Mouse (Mus musculus) thymus, postnatal 25 days (tissue): ENCODE measurements around the gene Gm42688.
A peak's percentile ranks its signal among the peaks of the same experiment; 100 is the strongest.

Source experiments
- DNase-seq: peaks from one replicate; pipeline ENCODE4 v3.0.0; 2022

The Gm42688 gene

DNA sequence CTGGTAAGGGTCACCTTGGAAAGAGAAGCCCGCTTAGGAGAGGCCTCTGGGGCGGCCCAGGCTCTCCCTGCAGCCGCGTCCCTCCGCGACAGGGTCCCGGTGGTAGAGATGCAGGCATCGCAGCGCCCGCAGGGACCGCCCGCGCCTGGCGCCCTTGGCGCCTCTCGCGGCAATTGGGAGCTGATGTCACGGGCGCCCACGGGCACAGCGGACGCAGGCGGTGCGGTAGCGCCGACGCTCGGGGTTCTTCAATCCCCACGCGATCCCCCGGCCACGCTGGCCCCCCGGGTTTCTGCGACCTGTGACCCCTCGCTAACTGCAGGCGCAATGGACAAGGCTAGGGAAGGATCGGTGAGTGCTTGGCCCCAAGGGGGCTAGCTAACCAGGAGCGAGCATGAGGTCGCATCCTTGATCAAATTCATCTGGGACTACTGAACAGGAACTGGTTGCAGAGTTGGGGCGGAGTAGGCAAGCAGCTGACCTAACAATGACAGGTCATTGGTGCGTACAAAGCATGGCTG lies 40.9 kb downstream of the Gm42688 start:
- no peak for DNase-seq

DNA sequence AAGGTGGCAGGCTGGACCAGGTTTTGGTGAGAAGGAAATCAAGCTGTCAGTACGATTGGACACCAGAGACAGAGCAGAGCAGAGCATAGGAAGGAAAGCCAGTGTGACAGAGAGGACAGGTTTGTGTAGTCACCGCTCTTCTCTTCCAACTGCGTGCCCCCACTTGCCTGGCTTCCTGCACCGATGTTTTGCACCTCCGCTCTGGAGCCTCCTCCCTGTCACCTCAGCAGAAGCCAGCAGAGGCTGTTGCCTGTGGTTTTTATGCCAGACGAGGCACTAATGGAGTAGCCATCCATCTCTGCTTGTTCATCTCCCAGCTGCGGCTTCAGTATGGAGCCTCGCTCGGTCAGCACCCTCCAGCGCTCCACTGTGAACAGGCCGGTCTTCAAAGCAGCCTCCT lies 41.5 kb downstream of the Gm42688 start:
- no peak for DNase-seq

DNA sequence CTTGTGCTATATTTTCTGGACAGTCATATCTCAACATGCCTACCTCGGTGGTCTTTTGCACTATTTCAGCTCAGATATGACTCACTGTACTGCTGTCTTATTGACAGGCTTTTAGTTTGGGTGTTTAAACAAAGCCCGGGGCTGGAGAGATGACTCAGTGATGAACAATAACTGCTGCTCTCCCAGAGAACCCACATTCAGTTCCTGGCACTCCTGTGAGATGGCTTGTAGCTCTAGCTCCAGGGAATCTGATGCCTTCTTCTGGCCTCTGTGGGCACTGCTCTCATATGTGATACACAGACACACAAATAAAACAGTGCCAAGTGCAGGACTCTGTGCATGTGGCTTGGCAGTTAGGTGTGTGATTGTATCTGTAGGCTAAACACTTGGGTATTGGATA lies 43.8 kb downstream of the Gm42688 start:
- no peak for DNase-seq

DNA sequence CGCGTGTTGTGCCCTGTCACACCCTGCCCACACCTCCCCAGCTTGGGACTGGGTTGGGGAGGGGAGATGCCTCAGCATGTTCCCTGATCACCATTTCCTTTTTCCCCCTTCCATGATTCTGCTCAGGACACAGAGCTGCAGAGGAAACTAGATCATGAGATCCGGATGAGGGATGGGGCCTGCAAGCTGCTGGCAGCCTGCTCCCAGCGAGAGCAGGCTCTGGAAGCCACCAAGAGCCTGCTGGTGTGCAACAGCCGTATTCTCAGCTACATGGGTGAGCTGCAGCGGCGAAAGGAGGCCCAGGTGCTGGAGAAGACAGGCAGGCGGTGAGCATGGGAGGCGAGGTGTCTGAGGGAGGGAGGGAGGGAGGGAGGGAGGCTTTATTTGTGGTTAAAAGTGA lies 44.4 kb downstream of the Gm42688 start:
- DNase-seq, result no peak

DNA sequence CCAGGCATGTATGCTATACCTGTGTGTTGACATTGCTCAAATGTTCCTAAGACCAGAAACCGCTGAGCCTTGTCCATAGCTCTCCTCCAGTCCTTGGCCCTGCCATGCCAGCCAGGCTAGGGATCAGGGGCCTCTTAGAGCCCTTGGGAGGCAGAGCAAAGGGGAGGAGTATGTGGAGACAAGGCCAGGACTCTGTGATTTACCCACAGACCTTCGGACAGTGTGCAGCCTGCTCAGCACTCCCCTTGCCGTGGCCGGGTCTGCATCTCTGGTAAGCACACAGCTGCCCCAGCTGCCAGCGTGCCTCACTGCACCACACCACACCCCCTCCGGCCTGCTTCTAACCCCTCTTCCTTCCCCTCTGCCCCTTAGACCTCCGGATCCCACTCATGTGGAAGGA lies 45.9 kb downstream of the Gm42688 start:
- DNase-seq, result no peak

DNA sequence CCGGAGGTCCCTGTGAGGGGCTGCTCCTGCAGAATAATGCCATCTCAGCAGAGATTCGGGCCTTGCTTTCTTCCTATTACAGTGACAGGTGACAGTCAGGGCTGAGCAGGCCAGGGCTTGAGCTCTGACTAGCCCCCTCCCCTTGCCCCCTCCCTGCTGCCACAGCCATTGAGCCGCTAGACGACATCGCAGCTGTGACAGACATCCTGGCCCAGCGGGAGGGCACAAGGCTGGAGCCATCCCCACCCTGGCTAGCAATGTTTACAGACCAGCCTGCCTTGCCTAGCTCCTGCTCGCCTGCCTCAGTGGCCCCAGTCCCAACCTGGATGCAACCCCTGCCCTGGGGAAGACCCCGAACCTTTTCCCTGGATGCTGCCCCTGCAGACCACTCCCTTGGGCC lies 50.3 kb downstream of the Gm42688 start:
- DNase-seq, result no peak

DNA sequence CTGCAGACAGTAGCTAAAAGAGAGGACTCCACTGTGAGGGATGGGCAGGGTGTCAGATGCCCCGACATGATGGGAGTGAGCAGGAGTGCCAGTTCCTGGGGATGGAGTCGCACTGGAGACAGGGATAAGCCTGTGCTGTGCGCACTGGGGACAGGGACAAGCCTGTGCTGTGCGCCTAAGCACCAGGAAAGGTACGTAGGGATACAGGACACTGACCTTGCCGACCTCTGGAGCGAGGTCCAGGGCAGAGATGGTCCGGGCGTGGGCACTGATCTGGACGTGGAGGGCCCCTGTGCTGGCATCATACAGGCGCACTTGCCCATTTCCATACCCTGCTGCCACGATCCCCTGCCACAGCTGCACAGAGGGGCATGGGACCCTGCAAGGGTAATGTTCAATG lies 51.6 kb downstream of the Gm42688 start:
- no peak for DNase-seq

DNA sequence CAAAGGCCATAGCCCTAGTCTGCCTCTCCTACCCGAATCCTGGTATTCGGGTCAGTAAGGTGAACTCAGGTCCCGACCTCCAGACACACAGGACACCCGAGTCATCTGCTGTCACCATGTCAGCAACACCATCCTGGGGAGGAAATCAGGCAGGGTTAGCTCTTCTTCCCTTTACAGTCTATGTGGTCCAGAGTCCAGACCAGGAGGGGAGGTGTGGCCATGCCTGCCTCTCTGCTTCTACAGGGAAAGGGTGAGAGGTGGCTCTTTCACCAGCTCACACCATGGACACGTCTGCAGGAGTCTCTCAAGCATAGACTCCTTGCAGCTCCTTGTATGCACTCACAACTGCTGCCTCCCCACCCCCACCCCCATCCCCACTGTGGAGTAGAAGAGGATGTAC lies 52.1 kb downstream of the Gm42688 start:
- DNase-seq, result no peak

DNA sequence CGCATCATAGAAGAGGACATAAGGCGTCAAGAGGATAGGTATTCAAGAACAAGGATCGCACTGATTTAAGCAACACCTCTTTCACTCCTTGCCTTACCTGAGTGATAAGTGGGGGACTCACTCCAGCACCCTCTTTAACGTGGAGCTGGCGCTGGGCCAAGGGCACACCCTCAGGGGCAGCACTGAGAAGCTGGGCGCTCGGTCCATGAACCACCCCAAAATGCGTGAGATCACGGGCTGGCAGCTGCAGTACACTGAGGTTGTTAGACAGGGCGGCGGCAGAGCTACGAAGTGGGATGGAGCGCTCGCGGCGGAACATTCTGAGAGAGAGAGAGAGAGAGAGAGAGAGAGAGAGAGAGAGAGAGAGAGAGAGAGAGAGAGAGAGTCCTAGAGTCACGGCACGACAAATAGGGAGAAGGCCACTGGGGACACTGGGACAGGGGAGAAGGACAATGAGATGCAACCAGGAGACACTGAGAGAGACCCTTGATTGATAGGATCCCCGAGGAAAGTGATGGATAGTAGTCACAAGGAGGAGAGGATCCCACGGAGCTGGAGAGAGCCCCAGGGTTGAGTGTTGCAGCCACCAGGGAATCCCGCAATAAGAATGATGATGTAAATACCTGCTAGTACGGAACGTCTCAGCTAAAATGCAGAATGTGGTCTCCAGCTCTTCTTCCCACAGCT lies 54.3 kb downstream of the Gm42688 start:
- no peak for DNase-seq

DNA sequence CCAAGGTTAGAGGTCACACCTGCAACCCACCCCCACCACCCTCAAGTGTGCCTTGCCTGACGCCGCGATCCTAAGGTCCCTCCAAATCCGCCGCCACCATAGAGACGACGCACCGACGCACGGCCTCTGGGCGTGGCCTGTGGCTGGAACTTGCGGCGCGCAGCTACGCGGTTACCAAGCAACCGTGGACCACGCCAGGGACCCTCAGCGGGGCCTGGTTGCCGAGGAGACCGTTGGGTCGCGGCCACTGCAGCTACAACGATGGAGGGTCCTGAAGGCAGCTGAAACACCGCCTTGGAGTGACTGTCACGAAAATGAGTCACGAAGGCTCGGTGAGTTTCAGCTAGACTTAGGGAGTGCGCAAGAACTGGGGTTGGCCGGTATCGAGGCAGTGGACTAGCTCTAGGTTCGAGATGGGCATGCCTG lies 54.9 kb downstream of the Gm42688 start, which contains the start of the genes Wdr54 and 1700003E16Rik:
Gene Wdr54 (minus strand): TSS at position 139 of the 426 bp plus-strand sequence.
Gene 1700003E16Rik (plus strand): TSS at position 146 of the 426 bp plus-strand sequence.
- peak; percentile 41 for DNase-seq

DNA sequence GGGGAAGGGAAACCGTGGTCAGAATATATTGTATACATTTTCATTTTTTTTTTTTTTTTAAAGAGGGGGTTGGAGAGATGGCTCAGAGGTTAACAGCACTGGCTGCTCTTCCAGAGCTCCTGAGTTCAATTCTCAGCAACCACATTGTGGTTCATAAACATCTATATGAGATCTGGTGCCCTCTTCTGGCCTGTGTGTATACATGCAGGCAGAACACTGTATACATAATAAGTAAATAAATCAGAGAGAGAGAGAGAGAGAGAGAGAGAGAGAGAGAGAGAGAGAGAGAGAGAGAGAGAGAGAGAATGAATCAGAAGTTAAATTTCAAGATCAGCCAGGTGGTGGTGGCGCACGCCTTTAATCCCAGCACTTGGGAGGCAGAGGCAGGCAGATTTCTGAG lies 58.0 kb downstream of the Gm42688 start:
- peak; percentile 46 for DNase-seq
